Mouse (Mus musculus) spleen, adult 2 months (tissue): ENCODE measurements around the gene Hoxb7.

Source experiments
- CTCF ChIP-seq: fragments of 200-500 bp; IDR thresholded peaks from 2 replicates; pipeline ENCODE4 v1.5.1; 2011; ENCODE audit warnings: mild to moderate bottlenecking, inconsistent platforms; ENCODE audit not compliant: insufficient read depth, insufficient read length, insufficient replicate concordance; ENCODE audit errors: extremely low read depth
- POLR2A ChIP-seq: fragments of 200-500 bp; IDR thresholded peaks from 2 replicates; pipeline ENCODE4 v1.6.1; 2011; ENCODE audit warnings: low read depth, low read length, inconsistent platforms

DNA sequence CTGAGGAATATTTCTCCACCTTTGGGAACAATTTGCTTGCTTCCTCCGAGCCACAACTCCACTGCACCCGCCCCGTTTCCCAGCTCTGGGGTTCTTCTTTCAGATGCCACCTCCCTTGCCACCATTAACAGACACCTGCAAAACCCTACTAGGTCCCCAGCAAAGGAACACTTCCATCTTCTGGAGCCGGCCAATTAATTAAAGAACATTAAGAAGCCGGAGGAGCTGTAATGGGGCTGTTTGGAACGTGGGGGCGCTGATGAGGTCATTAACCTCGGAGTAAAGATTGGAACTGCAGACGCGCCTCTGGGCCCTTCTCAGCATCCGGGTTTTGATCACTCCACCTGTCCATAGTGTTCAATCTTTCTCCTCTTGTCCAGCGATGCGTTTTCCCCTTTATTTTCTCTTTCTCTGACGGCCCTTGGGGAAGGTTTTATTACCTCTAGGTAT, 30.4 kb upstream of the Hoxb7 start:
- TF ChIP-seq CTCF, result no peak
- no peak for TF ChIP-seq POLR2A
